Mouse (Mus musculus): ENCODE data around the gene Kif3a. TPM values are rescaled to one million over a fixed set of nuclear protein-coding genes. Genes with fewer than 3 reads are reported as not detected.

Kif3a gene
- total RNA-seq, 2 experiments from 2014 or later, result 27.5 to 30.1 TPM

DNA sequence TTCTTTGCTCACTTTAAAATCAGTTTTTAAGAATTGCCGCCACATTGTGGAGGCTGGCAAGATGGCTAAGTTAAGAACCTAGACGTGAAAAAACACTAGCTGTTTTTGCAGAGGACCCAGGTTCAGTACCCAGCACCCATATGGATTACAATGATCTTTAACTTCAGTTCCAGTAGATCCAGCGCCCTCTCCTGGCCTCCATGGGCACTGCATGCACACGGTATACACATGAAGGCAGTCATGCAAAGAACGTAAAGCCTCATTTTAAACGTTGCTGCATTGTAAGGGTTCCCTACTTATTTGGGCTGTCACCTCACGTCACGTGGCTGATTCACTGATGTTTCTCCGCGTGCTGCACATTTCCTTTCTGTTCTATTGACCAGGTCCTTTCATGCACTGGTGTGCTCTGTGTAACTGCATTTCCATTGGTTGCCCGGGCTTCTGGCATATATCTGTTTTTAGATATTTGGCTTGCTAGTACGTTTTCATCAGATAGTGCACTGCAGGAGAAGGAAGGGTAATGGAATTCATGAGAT, 75.6 kb downstream of the Kif3a start:
- no peak for DNase-seq (ENCODE audit: low spot score in 2 of 2)

- no peak for DNase-seq (ENCODE audit: low spot score in 2 of 2)
Observed at GRCm38 (mm10) chr11:53644017-53644416, 76.8 kb downstream of the Kif3a start.

DNA sequence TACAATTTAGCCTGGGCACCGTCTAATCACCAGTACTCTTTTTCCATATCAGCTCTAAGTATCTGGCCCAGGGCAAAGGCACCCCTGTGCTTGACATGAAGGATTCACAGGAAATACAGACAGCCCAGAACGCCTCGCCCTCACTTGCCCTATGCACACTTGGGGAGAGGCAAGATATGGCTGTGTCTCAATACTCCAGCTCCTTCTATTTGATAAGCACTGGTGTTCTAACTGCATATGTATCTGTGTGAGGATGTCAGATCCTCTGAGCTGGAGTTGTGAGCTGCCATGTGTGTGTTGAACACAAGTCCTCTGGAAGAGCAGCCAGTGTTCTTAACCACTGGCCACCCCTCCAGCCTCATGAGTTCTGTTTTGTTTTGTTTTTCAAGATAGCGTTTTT, 84.3 kb downstream of the Kif3a start:
- DNase-seq (ENCODE audit: low spot score in 2 of 2), result no peak

Other genes starting within 250 kb of the Kif3a start
- 10 to 100 TPM; 12.5 to 16.4 TPM for gene Zcchc10, start 242.7 kb upstream of the Kif3a start, total RNA-seq (2021)
- gene Aff4, start 216.5 kb upstream of the Kif3a start, total RNA-seq (2021), result 100 to 1,000 TPM; 163 to 187 TPM
- gene Leap2, start 144.2 kb upstream of the Kif3a start, total RNA-seq (2021), result 1 to 10 TPM in 1 of 2 experiments, not detected in 1; 7.2 TPM
- gene Uqcrq, start 136.5 kb upstream of the Kif3a start, total RNA-seq (2021), result 100 to 1,000 TPM; 559 to 683 TPM
- gene Gdf9, start 136.4 kb upstream of the Kif3a start, total RNA-seq (2021), result 1 to 10 TPM in 1 of 2 experiments, under 1 TPM in 1; 0.85 to 1.1 TPM
- gene Gm10447, start 110.3 kb upstream of the Kif3a start, total RNA-seq (2021), result under 1 TPM; 0.36 to 0.51 TPM
- gene Shroom1, start 110.2 kb upstream of the Kif3a start, total RNA-seq (2021), result 1 to 10 TPM; 4.5 to 5.8 TPM
- not detected for gene Gm9837, start 96.9 kb upstream of the Kif3a start, total RNA-seq (2021)
- not detected for gene Gm9945, start 87.2 kb upstream of the Kif3a start, total RNA-seq (2021)
- 1 to 10 TPM; 1.7 to 2.2 TPM for gene Sowaha, start 87.1 kb upstream of the Kif3a start, total RNA-seq (2021)
- 10 to 100 TPM; 60.4 to 65.7 TPM for gene Sept8, start 48.1 kb upstream of the Kif3a start, total RNA-seq (2021)
- not detected for gene Il4, start 51.3 kb downstream of the Kif3a start, total RNA-seq (2021)
- gene Il13, start 67.3 kb downstream of the Kif3a start, total RNA-seq (2021), result not detected
- 10 to 100 TPM; 21.5 to 24.4 TPM for gene Rad50, start 139.9 kb downstream of the Kif3a start, total RNA-seq (2021)
- not detected for gene Il5, start 153.4 kb downstream of the Kif3a start, total RNA-seq (2021)
- 10 to 100 TPM; 33.6 to 40.2 TPM for gene Irf1, start 202.6 kb downstream of the Kif3a start, total RNA-seq (2021)
- 1 to 10 TPM in 1 of 2 experiments, under 1 TPM in 1; 0.82 to 1.1 TPM for gene Gm17334, start 205.8 kb downstream of the Kif3a start, total RNA-seq (2021)

Data from adrenal gland, postnatal 4 days (tissue).